Mouse (Mus musculus): ENCODE measurements around the gene Pcare.

The Pcare gene

DNA sequence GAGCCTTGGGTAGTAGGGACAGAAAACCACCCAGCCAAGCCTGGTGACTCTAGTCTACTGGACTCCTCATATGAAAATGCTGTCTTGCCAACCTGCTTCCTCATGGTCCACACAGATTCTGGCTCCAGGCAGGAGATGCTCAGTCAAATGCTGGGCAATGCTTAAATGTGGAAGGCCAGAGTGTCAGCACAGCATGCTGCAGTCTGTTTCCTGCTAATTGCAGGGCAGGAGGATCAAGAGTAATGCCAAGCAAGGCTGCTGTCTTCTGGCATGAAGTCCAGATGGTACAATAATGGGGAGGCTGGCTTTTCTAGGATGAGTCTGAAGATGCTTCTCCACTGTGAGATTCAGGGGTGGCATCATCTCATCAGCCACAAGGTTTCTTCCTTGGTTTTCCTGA is 32.3 kb downstream of the Pcare start:
- DNase-seq: no peak

DNA sequence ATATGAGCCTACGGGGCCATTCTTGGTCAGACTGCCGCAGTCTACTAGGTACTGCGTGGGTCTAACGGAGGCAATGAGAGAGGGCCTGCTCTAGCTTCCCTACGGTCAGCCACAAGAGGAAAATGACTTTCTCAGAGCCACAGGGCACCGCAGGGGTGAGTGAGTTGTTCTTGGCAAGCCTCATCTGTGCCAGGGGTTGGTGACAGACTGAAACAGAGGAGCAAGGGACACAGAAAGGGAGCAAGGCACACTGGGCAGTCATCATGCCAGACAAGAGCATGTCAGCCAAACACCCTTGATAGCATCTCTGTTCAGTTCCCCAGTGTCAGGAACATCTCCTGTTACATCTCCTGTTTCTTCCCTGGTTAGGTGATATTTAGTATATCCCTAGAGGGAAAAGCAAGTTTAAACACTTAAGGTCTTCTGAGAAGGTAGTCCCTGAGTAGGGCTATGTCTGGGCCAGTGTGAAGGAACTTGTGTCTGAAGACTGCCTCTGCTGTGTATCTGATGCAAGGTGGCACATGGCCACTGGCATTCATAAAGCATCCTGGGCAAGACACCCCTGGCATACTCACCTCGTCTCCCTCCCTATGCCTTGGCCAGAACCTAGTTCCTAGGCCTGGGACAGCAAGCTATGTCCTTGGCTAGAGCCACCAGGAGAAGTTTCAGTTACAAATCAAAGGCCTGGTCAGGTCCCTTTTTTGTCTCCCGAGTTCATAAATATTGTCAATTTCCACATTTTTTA is 34.6 kb downstream of the Pcare start:
- no peak for DNase-seq

DNA sequence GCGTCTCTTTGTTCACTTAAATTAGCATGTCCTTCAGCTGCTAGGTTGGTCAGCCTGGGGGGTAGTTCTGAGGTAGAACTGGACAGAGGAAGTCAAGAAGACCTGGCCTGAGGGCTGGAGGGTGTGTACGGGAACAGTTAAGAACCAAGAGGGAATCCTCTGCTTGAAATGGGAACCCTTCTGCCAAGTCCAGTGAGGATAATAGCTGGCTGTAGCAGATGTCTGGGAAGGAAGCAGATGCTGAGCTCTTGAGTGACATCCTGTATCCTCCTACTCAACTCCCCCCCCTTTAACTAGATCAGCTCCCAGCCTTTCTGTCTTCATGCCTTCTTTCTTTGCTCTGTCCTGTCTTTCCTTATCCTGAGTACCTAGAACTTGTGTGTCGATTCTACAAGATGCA is 37.7 kb downstream of the Pcare start:
- no peak for DNase-seq

DNA sequence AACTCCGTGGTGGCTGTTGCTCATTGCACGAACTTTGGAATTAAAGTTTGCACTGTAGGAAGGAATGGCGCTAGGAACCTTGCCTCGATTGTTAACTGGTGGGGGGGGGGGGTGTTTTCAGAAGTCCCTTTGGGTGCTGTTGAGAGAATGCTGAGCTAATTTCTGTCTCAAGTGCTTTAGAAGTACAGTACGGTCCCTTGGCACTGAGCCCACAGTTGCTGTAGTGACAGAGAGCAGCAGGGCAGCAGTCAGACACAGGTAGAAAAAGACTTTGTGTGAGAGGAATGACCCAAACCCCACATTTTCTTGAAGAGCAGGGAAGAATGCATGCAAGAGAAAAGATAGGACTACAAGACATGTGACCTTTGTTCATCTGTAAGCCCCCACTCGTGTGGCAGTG is 40.4 kb downstream of the Pcare start:
- DNase-seq: no peak

DNA sequence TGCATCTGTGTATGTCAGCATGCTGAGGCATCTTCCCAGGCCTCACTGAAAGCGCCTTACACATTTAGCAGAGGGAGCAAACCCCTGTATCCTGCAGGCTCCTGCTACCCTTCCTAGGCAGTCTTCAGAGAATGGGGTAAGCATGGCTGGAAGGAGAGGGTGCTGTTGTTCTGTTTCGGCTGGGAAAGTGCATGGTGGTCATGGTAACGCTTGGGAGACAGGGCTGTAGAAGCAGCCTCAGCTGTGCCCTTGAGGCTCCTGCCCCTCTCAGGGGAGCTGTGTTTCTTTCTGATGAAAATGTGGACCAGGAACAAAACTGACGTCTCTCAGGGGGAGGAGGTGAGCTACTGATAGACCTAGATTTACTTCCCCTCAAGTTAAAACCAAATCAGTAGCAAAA is 45.0 kb downstream of the Pcare start:
- no peak for DNase-seq

DNA sequence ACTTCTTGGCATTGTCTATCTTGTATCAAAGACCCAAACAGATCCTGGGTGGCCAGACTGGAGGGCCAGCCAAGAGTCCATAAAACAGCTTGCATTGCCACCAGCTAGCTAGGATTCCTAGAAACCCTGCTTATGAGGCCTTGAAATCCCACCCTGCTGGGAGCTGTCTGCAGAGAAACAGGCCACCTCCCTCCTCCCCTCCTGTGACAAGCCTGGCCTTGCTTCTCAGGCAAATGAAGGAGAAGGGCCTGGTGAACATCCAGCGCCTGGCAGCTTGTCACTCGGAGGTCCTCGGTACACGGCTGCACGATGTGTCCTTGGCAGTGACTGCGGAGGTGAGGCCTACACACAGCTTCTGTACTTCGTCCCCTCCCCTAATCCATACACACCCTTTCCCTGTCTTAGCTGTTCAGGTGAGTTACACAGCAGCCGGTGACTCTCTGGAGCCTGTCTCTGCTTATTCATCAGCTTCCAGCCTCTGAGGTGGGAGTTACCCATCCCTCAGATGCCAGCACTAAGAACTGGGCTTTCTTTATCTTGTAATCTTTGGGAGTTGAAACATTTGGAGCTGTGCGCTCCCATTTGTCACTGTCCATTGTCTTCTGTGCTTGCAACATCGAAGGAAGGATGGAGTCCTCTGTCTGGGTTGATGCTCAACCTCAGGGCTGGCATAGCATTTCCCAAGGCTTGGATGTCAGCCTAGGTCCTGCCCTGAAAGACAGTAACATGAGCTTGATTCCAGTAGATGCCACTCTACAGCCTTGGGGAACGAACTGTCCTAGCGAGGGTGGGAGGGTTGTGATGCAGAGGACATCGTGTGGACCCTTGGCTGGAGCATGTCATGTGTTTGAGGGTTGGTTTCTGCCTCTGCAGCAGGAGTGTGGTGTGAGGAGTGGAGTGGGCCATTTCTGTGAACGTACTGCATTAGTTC is 46.9 kb downstream of the Pcare start:
- no peak for DNase-seq

DNA sequence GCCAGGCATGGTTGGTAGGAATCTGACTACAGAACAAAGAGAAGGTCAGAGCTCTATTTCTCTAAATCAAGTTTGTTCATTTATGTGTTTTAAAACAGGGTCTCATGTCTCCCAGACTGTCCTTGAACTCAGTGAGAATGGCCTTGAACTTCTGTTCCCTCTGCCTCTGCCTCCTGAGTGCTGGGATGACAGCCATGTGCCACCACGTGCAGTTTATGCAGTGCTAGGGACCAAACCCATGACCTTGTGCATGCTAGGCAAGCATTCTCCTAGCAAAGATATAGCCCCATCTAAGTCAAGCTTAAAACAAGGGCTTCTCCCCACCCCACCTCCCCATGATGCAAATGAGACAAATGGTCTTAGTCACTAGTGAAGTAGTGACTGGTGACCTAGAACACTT is 47.6 kb downstream of the Pcare start:
- DNase-seq: no peak

DNA sequence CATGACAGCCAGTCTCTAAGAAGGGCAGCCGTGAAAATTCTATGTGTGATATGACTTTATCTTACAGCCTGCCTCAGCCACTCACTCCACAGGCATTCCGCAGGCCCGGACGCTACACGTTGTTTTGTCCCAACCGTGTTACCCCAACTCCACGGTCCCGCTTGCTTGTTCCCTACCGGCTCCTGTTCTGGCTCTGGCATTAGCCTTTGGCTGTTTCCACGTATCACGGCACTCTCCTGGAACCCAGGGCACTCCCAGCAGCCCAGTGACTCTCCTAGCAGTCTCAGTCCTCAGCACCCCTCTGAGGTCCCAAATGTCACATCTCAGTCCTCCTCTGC is 54.1 kb downstream of the Pcare start:
- DNase-seq: no peak

DNA sequence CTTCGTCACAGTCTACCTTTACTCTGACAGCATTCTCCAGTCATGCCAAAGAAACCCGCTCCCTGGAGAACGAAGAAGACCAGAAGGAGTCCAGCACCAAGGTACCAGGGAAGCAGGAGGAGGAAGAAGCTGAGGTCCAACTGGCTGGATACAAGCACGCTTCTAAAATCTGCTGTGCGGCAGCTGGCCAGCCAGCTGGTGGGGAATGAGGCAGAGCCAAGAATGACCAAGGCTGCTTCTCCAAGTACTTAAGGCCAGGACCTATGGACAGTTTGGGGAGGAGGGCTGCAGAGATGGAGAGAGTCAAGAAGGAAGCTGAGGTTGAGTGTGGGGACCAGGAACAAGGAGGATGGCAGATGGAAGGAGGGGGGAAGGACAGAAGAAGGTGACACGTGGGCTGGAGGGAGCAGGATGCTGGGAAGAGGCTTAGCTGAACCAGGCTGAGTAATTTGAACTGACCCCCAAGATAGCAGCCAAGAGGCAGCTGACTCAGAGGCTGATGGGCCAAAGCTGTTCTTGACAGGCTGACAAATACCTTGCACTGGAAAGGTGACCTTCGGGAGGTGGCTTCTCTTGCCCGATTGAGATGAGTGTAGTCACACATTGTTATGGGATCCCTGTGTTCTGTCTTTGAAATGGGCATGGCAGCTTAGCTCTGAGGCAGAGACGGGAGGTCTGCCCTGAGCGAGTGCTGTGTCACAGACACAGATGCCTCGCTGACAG is 54.6 kb downstream of the Pcare start:
- no peak for DNase-seq

DNA sequence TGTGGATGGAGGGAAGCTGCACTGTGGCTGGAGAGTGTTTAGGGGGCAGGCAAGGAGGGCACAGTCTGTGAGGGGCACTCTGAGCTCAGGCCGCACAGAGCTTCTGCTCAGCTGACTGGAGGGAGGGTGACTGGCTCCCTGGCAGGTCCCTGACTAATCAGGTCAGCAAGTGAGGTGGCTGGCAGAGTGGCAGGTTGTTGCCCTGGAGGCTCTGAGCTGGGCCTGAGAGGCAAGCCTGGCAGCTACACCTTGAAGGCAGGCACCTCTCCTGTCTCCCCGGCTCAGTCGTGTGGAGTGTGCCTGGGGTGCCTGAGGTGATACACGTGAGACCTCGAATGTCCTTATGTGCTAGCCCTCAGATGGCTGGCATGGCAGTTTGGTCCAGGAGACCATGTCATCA is 56.3 kb downstream of the Pcare start:
- DNase-seq: no peak

DNA sequence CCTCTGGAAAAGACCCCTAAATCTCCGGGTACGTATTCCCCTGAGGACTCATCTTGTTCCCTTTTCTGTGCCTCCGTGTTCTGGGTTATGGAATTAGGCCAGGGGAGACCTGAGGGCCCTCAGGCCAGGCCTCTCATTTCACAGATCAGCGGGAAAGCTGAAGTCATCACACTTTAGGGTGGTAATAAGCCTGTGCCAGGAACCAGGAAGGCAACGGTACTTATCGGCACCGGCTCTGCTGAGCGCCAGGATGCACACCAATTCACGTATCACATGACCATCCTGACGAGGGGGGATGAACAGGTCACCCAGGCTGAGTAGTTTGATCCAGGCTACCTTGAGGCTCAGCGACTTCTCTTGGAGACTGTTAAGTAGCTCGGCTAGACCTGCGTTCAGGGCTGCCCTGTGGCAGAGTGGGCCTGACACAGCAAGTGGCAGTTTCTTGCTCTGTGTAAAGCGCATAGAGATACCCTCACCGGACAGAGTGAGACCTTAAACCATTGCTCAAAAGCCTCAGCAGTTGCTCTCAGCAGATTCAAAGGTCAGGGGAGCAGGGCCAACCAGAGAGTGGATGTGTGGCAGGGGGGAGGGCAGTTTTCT is 56.9 kb downstream of the Pcare start:
- DNase-seq: no peak

DNA sequence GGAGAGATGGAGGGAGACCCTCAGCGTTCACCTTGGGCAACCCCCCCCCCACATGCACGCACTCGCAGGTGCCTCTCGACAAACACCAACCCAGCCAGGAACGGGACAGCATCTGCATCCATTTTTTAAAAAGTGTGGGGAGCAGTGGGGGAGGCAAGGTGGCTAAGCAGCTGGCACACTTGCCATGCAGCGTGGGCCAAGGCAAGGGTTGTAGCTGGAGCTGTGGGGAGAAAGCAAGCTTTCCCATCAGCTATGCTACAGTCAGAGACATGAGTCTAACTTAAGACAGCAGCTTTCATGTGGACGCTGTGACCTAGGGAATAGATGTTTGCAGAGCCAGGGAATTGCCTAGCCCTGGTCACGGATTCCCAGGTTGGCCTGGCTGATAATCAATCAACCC is 57.5 kb downstream of the Pcare start:
- no peak for DNase-seq

DNA sequence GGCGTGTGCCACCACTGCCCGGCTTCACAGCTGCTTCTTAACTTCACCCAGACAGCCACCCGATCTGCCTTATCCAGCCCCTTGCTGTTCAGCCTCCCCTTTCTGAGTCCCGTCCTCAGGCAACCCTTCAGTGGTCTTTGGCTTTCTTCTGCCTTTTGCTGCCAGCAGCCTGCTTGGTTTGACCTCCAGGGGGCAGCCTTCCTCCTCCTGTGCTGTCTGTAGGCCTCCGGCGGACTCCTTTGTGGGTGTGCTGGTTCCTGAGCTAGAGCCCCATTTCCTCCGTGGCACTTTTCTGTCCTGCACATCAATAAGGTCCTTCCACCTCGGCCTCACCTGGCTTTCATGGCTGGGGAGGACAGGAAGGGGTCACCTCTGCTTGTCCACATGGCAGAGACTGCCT is 58.9 kb downstream of the Pcare start:
- peak; percentile 35 for DNase-seq
